Mouse (Mus musculus) lung, adult 2 months (tissue): ENCODE results near the gene Phf21b. TPM values are rescaled to one million over a fixed set of nuclear protein-coding genes. Genes with fewer than 3 reads are reported as not detected.

Experiments used
- DNase-seq: peaks from one replicate; pipeline ENCODE4 v3.0.0; 2022
- H3K4me1 ChIP-seq: fragments of 200-500 bp; 2 replicates; pipeline ENCODE4 v1.6.1; 2011; ENCODE audit warnings: low read length; ENCODE audit not compliant: control insufficient read depth, insufficient read depth
- H3K4me3 ChIP-seq: fragments of 200-500 bp; replicated peaks from 2 replicates; pipeline ENCODE3; 2011; ENCODE audit warnings: low read depth, mild to moderate bottlenecking, control low read depth, low read length; ENCODE audit errors: extremely low read depth
- CTCF ChIP-seq: fragments of 200-500 bp; IDR thresholded peaks from 2 replicates; pipeline ENCODE4 v1.5.1; 2011; ENCODE audit warnings: mild to moderate bottlenecking, low read length, control low read depth; ENCODE audit not compliant: insufficient read depth
- POLR2A ChIP-seq: fragments of 200-500 bp; IDR thresholded peaks from 2 replicates; pipeline ENCODE4 v1.6.1; 2011; ENCODE audit warnings: low read depth, mild to moderate bottlenecking, control low read depth, low read length, borderline replicate concordance; ENCODE audit errors: extremely low read depth
- WGBS: fragments of 180-500 bp; shearing (Covaris S2); methylation state at CpG from one replicate; pipeline ENCODE4 v1.1.7; 2018; 5-methylcytosine and 5-hydroxymethylcytosine counted together
- polyA plus RNA-seq: library from polyadenylated mRNA; depleted of rRNA; stranded (reverse); fragments of >200 nt; gene quantifications from 2 replicates; pipeline ENCODE4 v1.2.3, GENCODE M21; 2012

Gene Phf21b
- polyA plus RNA-seq, 1 experiment: 2.2 TPM

DNA sequence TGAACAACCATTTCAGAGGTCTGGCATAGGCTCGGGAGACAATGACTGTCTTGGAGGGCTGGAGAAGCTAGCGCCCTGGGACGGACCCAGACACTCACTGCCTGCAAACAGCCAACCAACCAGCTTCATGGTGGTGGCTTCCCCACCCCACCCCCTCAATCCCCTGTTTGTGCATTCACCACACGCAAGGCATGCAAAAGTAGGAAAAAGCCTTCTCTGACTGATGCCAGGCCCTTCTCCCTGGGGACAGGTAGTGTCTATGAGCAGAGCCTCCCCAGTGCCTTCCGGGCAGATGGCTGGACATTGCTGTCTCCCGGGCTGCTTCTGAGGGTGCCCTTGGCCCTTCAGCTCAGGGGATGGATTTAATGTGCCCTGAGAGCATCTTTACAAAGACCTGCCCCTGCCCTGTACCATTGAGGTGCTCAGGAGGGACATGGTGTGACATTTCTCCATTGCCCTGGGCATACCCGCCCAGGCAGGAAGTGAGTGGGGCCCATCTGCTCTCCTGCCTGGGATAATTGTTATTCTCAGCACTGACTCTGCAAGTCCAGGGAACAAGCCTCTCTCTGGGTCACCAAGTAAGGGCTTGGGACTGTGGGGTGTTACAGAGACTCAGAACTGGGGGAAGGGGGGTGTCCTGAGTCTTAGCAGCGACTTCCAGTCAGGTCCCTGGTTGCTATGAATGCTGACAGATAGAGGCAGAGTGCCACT, 93.0 kb downstream of the Phf21b start:
- Histone ChIP-seq H3K4me3 (no peak overlapping the region), H3K4me1 (no peaks in the 10 kb centered on the region)
- no peak for TF ChIP-seq POLR2A
- TF ChIP-seq CTCF: no peak
- no peak for DNase-seq
- WGBS: 81% methylated on average over 8 of the region's 8 CpGs

DNA sequence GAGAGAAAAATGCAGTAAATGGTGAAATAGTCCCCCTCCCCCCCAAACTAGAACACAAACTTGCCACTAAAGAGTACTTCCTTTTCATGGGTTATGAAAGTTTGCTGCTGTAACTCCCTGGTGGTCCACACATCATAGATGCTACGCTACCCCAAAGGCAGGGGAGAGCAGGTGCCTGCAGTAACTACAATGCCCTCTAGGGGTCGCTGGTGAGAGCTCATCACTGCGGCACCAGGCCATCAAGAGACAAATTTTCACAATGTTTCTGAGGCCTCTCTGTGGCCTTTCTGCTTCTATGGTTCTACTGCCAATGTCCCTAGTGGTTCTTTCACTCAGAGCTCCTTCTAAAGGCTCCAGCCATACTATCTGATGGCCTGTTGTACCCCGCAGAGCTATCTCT, 97.4 kb downstream of the Phf21b start:
- no peak overlapping the region for H3K4me3 ChIP-seq
- no peaks in the 10 kb centered on the region for H3K4me1 ChIP-seq
- 43% methylated on average over 4 of the region's 4 CpGs for WGBS
- DNase-seq: no peak
- no peak for TF ChIP-seq POLR2A
- TF ChIP-seq CTCF: peak; percentile 83

DNA sequence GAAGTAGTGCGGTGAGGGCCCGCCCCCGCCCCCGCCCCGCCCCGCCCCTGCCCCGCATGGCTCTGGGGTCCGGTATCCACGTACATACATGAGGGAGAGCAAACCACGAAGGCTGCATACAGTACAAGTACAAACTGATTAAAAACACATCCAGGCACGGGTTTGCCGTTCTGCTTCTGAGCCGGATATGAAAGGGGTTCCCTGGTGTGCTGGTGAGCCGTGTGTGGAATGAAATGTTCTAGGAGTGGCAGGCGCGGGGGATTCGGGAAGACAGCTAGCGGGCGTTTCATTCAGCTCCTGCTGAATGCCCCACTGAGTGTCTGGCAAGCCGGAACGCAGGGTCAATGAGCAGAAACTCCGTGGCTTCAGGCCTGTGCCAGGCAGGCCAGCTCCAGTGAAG, 99.4 kb downstream of the Phf21b start:
- 18% methylated on average over 22 of the region's 22 CpGs for WGBS
- Histone ChIP-seq H3K4me3 (no peak overlapping the region), H3K4me1 (no peaks in the 10 kb centered on the region)
- TF ChIP-seq CTCF: no peak
- TF ChIP-seq POLR2A: no peak
- DNase-seq: no peak

DNA sequence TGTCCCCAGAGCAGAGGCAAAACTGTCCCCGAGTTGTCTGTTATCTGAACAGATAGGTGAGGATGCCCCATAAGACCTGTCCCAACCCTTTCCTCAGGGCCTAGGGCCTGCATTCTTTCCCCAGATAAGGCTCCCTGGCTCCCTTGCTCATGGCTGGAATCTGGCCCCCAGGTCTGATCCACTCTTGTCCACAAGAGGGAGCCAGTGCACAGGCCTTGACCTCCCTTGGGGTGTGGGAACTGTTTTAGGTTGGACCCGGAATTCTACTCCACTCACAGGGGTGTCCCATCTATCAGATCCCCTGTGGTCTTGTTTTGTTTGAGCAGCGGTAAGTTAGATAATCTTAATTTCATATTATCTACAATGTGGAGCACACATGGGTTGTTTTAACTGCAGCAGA, 100.9 kb downstream of the Phf21b start:
- peak; percentile 70 for DNase-seq
- WGBS: 11% methylated on average over 3 of the region's 3 CpGs
- H3K4me3 ChIP-seq: no peak overlapping the region
- H3K4me1 ChIP-seq: no peaks in the 10 kb centered on the region
- TF ChIP-seq CTCF (peak; percentile 82), POLR2A (no peak)

DNA sequence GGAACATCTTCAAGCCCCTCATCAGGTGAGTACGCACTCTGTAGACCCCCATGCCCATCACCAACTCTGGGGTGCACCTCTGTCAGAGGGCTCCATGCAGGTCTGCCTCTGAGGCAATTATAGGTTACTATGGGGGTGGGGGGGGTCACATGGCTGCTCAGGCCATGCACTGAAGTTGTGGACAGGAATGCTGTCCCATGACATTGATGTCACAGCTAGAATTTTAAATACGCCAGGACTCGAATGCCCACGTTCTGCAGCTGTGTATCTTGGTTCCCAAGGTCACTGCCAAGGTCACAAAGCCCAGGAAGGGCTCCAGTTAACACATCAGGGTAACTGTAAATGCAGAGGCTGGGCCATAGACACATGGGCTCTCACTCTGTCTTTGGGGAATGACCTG, 110.0 kb downstream of the Phf21b start:
- no peak overlapping the region for H3K4me3 ChIP-seq
- no peaks in the 10 kb centered on the region for H3K4me1 ChIP-seq
- no peak for DNase-seq
- no peak for TF ChIP-seq POLR2A
- TF ChIP-seq CTCF: no peak
- WGBS: 83% methylated on average over 4 of the region's 4 CpGs

DNA sequence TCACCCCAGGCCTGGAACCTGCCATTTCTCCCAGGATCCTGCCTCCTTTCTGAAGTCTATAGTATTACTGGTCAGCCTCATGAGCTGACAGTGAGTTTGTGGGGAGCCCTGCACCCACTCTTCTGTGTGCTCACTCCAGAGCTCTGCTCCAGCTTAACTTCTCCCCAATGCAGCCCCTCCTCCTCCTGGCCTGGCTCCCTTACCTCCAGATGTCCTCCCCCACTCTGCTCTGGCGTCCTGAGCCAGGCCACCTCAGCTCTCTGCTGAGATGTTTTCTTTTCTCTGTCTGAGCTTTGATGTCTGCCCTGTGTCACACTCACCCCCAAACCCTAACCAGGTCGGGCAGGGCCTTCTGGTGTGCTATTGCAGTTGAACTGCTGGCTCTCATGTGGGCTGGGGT, 111.5 kb downstream of the Phf21b start:
- no peak for DNase-seq
- no peak for TF ChIP-seq CTCF
- no peak for TF ChIP-seq POLR2A
- Histone ChIP-seq H3K4me1 (no peaks in the 10 kb centered on the region), H3K4me3 (no peak overlapping the region)
- WGBS: 29% methylated on average over 2 of the region's 2 CpGs

DNA sequence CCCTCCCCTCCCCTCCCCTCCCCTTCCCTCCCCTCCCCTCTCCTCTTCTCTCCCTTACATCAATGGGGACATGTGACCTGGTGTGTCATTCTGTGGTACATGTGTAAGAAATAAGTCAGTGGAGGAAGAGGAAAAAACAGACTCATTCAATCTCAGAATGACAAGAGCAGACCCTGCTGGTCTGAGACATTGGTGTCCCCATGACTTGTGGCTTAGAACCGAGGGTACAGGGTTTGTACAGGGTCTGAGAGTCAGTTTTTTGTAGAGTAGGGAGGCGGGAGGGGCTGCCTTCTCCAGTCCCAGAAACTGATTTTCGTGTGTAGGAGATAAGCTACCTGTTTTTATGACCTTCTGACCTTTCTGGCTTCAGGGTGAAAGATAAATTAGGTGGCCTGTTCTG, 112.5 kb downstream of the Phf21b start:
- TF ChIP-seq POLR2A: no peak
- no peak for TF ChIP-seq CTCF
- no peak overlapping the region for H3K4me3 ChIP-seq
- no peaks in the 10 kb centered on the region for H3K4me1 ChIP-seq
- DNase-seq: no peak
- 22% methylated on average over 3 of the region's 3 CpGs for WGBS

DNA sequence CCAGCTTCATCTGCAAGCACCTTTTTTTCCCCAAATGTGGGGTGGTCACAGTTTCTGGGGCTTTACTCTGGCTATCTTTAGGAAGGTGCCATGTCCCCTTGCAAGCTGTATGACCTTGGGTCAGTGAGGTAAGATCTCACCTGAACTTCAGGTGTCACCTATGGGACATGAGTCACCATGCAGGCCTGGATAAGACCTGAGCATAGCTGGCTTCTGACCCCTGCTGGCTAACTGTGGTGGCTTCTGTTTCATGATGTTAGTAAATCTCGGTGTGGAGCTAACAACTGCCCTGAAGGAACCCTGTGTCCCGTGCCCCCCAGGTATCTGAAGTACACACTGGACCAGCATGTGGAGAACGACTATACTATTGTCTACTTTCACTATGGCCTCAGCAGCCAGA, 114.3 kb downstream of the Phf21b start:
- TF ChIP-seq POLR2A (no peak), CTCF (peak; percentile 44; the same call in 1 of the 2 replicates)
- DNase-seq: no peak
- WGBS: 67% methylated on average over 3 of the region's 3 CpGs
- H3K4me1 ChIP-seq: no peaks in the 10 kb centered on the region
- no peak overlapping the region for H3K4me3 ChIP-seq

DNA sequence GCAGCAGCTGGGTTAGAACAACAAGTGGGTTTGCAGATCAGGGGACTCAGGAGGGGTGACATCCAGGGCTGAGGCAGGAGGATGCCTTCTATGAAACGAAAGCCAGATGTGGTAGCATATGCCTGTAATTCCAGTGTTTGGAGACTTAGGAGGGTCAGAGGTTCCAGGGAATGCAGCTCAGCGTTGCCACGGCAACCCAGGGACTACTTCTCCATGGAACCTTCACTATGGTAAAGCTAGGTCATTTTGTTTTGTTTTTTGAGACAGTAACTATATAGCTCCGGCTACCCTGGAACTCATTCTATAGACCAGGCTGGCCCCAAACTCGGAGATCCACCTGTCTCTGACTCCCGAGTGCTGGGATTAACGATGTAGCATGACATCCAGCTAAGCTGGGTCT, 117.6 kb downstream of the Phf21b start:
- no peak overlapping the region for H3K4me3 ChIP-seq
- H3K4me1 ChIP-seq: no peaks in the 10 kb centered on the region
- 86% methylated on average over 7 of the region's 7 CpGs for WGBS
- DNase-seq: no peak
- TF ChIP-seq POLR2A (no peak), CTCF (no peak)

DNA sequence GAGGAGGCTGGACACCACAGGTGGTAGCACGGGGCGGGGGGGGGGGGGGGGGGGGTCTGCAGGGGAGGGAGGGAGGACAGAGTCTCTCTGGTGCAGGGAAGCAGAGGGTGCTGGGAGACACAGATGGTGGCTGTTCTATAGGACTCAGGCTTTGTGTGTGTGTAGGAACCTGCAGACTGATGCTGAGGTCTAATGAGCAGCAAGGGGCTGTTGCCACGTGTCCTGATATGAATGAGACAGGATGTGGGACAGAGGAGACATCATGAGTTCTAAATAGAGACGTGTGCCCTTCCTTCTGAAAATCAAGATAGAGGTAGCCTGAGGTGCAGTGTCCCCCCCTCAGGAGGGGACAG, 118.9 kb downstream of the Phf21b start:
- H3K4me1 ChIP-seq: no peaks in the 10 kb centered on the region
- no peak overlapping the region for H3K4me3 ChIP-seq
- TF ChIP-seq CTCF: no peak
- no peak for TF ChIP-seq POLR2A
- DNase-seq: no peak
- WGBS: 54% methylated on average over 2 of the region's 4 CpGs
